Mouse (Mus musculus): ENCODE measurements around the gene Zc3h10. TPM values are rescaled to one million over a fixed set of nuclear protein-coding genes. Genes with fewer than 3 reads are reported as not detected.

The Zc3h10 gene
- polyA plus RNA-seq, 1 experiment from 2014 or later = 16.2 TPM

DNA sequence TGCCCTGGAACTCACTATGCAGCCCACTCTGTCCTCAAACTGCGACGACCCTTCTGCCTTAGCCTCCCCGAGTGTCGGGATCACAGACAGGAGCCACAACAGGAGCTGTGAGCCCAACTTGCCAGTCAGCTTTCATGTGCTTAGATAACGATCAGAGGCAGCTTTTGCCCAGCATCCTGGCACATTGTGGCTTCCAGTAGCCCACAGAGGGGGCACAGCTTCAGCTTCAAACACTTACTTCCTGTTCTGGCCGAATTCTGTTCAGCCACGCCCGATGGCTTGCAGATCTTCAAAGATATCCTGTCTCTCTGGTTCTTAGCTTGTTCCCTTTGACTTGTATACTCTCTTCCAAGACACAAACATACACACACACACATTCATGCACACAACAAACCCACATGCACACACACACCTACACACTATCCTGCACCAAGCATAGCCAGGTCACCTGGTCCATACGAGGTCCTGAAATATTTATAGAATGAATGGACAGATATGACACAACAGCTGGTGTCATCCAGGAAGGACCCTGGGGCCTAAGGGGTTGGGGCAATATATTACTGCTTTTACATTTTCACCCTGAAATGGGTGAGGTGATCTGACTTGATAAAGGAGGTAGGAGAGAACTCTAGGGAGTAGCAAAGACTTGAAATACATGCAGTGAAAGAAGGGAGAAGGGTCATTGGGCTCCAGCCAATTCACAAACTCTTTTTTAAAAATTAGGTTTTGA lies 42.8 kb downstream of the Zc3h10 start:
- Histone ChIP-seq H3K9me3 (replicated peaks) (no peaks in the 10 kb centered on the region), H3K4me2 (no peak overlapping the region), H3K4me1 (0 out of 2 replicates have a peak, but pooled peaks cover 4% of the 10 kb centered on the region), H3K36me3 (0 out of 2 replicates have a peak, but pooled peaks cover 7% of the 10 kb centered on the region), H3K27me3 (replicated peaks) (no peaks in the 10 kb centered on the region), H3K4me3 (replicated peaks) (no peak overlapping the region), H3K27ac (replicated peaks) (no peak overlapping the region), H3K9ac (replicated peaks) (no peak overlapping the region)
- no peak for ATAC-seq (ENCODE audit: low FRiP score)
- WGBS = 81% methylated on average over 9 of the region's 9 CpGs

GRCm38 (mm10) chr10:128504012-128504411 lies 43.6 kb downstream of the Zc3h10 start:
- H3K9me3 ChIP-seq (replicated peaks) = no peaks in the 10 kb centered on the region
- ATAC-seq (ENCODE audit: low FRiP score) = no peak
- no peak overlapping the region for H3K4me2 ChIP-seq
- H3K9ac ChIP-seq (replicated peaks) = no peak overlapping the region
- no peak overlapping the region for H3K4me3 ChIP-seq (replicated peaks)
- H3K36me3 ChIP-seq = 0 out of 2 replicates have a peak, but pooled peaks cover 2% of the 10 kb centered on the region
- 83% methylated on average over 3 of the region's 3 CpGs for WGBS
- H3K27ac ChIP-seq (replicated peaks) = no peak overlapping the region
- H3K4me1 ChIP-seq = peaks cover 11% of the 10 kb centered on the region; the same call in 1 of the 2 replicates
- H3K27me3 ChIP-seq (replicated peaks) = no peaks in the 10 kb centered on the region

GRCm38 (mm10) chr10:128503532-128503931 lies 44.0 kb downstream of the Zc3h10 start:
- no peak overlapping the region for H3K27ac ChIP-seq (replicated peaks)
- no peaks in the 10 kb centered on the region for H3K27me3 ChIP-seq (replicated peaks)
- H3K4me3 ChIP-seq (replicated peaks) = no peak overlapping the region
- H3K9me3 ChIP-seq (replicated peaks) = no peaks in the 10 kb centered on the region
- ATAC-seq (ENCODE audit: low FRiP score) = no peak
- H3K4me1 ChIP-seq = peaks cover 11% of the 10 kb centered on the region; the same call in 1 of the 2 replicates
- H3K36me3 ChIP-seq = no peaks in the 10 kb centered on the region
- H3K4me2 ChIP-seq = no peak overlapping the region
- 79% methylated on average over 8 of the region's 8 CpGs for WGBS
- H3K9ac ChIP-seq (replicated peaks) = no peak overlapping the region

DNA sequence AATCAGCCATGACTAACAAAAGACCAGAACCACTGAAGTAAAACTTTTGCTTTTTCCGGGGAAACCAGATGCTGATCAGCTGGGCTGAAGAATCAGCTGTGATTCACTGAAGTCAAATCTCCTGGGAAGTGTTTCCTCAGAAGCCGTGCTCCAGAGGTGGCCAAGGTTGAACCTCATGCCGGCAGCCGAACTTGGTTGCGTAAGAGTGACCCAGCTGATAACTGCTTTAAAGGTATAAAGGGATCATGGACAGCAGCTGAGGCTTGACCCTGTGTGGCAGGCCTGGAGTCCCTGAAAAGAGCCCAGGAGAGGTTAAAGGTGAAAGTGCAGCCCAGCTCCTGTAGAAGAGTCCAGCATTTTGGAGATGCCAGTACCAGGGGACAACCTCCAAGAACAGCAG lies 45.2 kb downstream of the Zc3h10 start:
- H3K4me3 ChIP-seq (replicated peaks) = no peak overlapping the region
- no peaks in the 10 kb centered on the region for H3K9me3 ChIP-seq (replicated peaks)
- H3K36me3 ChIP-seq = no peaks in the 10 kb centered on the region
- 87% methylated on average over 5 of the region's 5 CpGs for WGBS
- no peaks in the 10 kb centered on the region for H3K27me3 ChIP-seq (replicated peaks)
- H3K27ac ChIP-seq (replicated peaks) = no peak overlapping the region
- no peak for ATAC-seq (ENCODE audit: low FRiP score)
- no peak overlapping the region for H3K4me2 ChIP-seq
- no peak overlapping the region for H3K9ac ChIP-seq (replicated peaks)
- peaks cover 22% of the 10 kb centered on the region for H3K4me1 ChIP-seq

GRCm38 (mm10) chr10:128499116-128499671 lies 48.4 kb downstream of the Zc3h10 start:
- H3K9ac ChIP-seq (replicated peaks) = peak overlapping the region; percentile 56
- WGBS = 2% methylated on average over 21 of the region's 21 CpGs
- H3K4me1 ChIP-seq = peaks cover 40% of the 10 kb centered on the region
- no peaks in the 10 kb centered on the region for H3K9me3 ChIP-seq (replicated peaks)
- no peaks in the 10 kb centered on the region for H3K36me3 ChIP-seq
- peak; percentile 8; the same call in 1 of the 2 replicates for ATAC-seq (ENCODE audit: low FRiP score)
- H3K4me3 ChIP-seq (replicated peaks) = peak overlapping the region; percentile 62
- H3K4me2 ChIP-seq = peak overlapping the region; percentile 85
- H3K27me3 ChIP-seq (replicated peaks) = no peaks in the 10 kb centered on the region
- H3K27ac ChIP-seq (replicated peaks) = peak overlapping the region; percentile 82

GRCm38 (mm10) chr10:128498590-128498989 lies 49.0 kb downstream of the Zc3h10 start, which contains the start of gene Myl6b:
Gene Myl6b (minus strand): TSS chr10:128498685.
- no peaks in the 10 kb centered on the region for H3K9me3 ChIP-seq (replicated peaks)
- peak within 1 kb of the TSS; percentile 85 for H3K4me2 ChIP-seq
- WGBS = under 1% methylated on average over 27 of the region's 27 CpGs
- no peaks in the 10 kb centered on the region for H3K27me3 ChIP-seq (replicated peaks)
- H3K9ac ChIP-seq (replicated peaks) = peak within 1 kb of the TSS; percentile 56
- peaks cover 40% of the 10 kb centered on the region for H3K4me1 ChIP-seq
- H3K27ac ChIP-seq (replicated peaks) = peak within 1 kb of the TSS; percentile 82
- peak; percentile 80 for ATAC-seq (ENCODE audit: low FRiP score)
- H3K36me3 ChIP-seq = no peaks in the 10 kb centered on the region
- H3K4me3 ChIP-seq (replicated peaks) = peak within 1 kb of the TSS; percentile 62

- H3K4me3 ChIP-seq (replicated peaks) = 0 out of 2 replicates have a peak overlapping the region, but pooled peaks have one; percentile 62
- WGBS = 42% methylated on average over 6 of the region's 6 CpGs
- no peak for ATAC-seq (ENCODE audit: low FRiP score)
These were observed 50.3 kb downstream of the Zc3h10 start for GRCm38 (mm10) chr10:128497134-128497737.

GRCm38 (mm10) chr10:128496509-128497077 lies 51.0 kb downstream of the Zc3h10 start:
- Histone ChIP-seq H3K27me3 (replicated peaks) (no peaks in the 10 kb centered on the region), H3K4me1 (peaks cover 51% of the 10 kb centered on the region), H3K4me2 (0 out of 2 replicates have a peak overlapping the region, but pooled peaks have one; percentile 85), H3K27ac (replicated peaks) (no peak overlapping the region), H3K9ac (replicated peaks) (0 out of 2 replicates have a peak overlapping the region, but pooled peaks have one; percentile 56), H3K36me3 (no peaks in the 10 kb centered on the region), H3K9me3 (replicated peaks) (no peaks in the 10 kb centered on the region), H3K4me3 (replicated peaks) (no peak overlapping the region)
- 44% methylated on average over 6 of the region's 6 CpGs for WGBS
- ATAC-seq (ENCODE audit: low FRiP score) = no peak

More at GRCm38 (mm10) chr10:128497134-128497737, 50.3 kb downstream of the Zc3h10 start:
- H3K36me3 ChIP-seq = no peaks in the 10 kb centered on the region
- H3K27ac ChIP-seq (replicated peaks) = no peak overlapping the region
- H3K4me1 ChIP-seq = peaks cover 45% of the 10 kb centered on the region
- H3K9me3 ChIP-seq (replicated peaks) = no peaks in the 10 kb centered on the region
- H3K27me3 ChIP-seq (replicated peaks) = no peaks in the 10 kb centered on the region
- 0 out of 2 replicates have a peak overlapping the region, but pooled peaks have one; percentile 56 for H3K9ac ChIP-seq (replicated peaks)
- peak overlapping the region; percentile 85 for H3K4me2 ChIP-seq

DNA sequence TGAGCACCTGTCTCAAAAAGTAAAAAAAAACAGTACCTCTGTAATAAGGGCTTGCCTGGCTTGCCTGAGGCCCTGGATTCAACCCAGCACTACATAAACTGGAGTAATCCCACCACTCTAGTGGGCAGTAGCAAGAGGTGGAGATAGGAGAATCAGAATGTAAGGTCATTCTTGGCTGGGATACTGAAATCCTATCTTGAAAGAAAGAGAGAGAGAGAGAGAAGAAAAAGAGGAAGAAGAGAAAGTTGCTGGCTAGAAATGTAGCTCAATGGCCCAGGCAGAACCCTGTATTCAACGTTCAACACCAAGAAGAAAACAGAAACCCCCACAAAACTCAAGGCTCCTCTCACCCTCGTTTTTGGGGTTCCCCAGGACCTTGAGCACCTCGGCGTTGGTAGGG lies 51.7 kb downstream of the Zc3h10 start:
- Histone ChIP-seq H3K27me3 (replicated peaks) (no peaks in the 10 kb centered on the region), H3K9me3 (replicated peaks) (no peaks in the 10 kb centered on the region), H3K4me3 (replicated peaks) (no peak overlapping the region), H3K4me1 (peaks cover 58% of the 10 kb centered on the region), H3K36me3 (peaks cover 7% of the 10 kb centered on the region), H3K9ac (replicated peaks) (no peak overlapping the region), H3K27ac (replicated peaks) (no peak overlapping the region), H3K4me2 (no peak overlapping the region)
- 86% methylated on average over 4 of the region's 4 CpGs for WGBS
- no peak for ATAC-seq (ENCODE audit: low FRiP score)

- 81% methylated on average over 2 of the region's 2 CpGs for WGBS
- H3K4me3 ChIP-seq (replicated peaks) = peak overlapping the region; percentile 86; the same call in 1 of the 2 replicates
These were observed 52.3 kb downstream of the Zc3h10 start for GRCm38 (mm10) chr10:128495270-128495669.

DNA sequence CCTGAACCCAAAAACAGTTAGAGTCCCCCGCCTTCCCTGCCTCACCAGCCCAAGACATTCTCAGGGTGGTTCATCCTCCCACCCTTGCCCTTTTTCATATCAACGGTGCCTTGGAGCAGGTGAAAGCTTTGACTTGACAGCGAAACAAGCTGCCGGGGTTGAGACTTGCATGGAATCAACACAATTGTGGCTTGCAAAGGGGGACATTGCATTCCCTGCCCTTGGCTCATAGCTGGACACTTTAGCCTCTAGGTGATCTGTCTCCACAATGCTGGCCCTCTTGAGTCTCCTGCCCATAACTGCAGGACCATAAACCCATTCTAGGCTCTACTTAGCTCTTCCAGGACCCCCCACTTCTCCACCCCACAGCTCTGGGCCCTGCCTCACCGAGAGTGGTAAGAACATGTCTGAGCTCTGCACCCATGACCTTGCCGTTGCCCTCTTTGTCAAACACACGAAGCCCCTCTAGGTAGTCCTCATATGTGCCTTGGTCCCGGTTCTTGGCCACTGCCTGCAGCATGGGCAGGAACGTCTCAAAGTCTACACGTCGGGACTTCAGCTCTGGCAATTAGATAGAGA lies 52.8 kb downstream of the Zc3h10 start:
- Histone ChIP-seq H3K9ac (replicated peaks) (peak overlapping the region; percentile 81), H3K27ac (replicated peaks) (peak overlapping the region; percentile 98), H3K4me3 (replicated peaks) (peak overlapping the region; percentile 86), H3K9me3 (replicated peaks) (no peaks in the 10 kb centered on the region), H3K27me3 (replicated peaks) (no peaks in the 10 kb centered on the region), H3K4me2 (peak overlapping the region; percentile 73), H3K36me3 (peaks cover 18% of the 10 kb centered on the region), H3K4me1 (peaks cover 68% of the 10 kb centered on the region)
- WGBS = 59% methylated on average over 11 of the region's 11 CpGs
- no peak for ATAC-seq (ENCODE audit: low FRiP score)

More at GRCm38 (mm10) chr10:128495270-128495669, 52.3 kb downstream of the Zc3h10 start:
- ATAC-seq (ENCODE audit: low FRiP score) = no peak
- Histone ChIP-seq H3K4me2 (peak overlapping the region; percentile 73), H3K27me3 (replicated peaks) (no peaks in the 10 kb centered on the region), H3K9ac (replicated peaks) (no peak overlapping the region), H3K36me3 (peaks cover 13% of the 10 kb centered on the region), H3K4me1 (peaks cover 63% of the 10 kb centered on the region), H3K27ac (replicated peaks) (0 out of 2 replicates have a peak overlapping the region, but pooled peaks have one; percentile 98), H3K9me3 (replicated peaks) (no peaks in the 10 kb centered on the region)

Measured in neural tube, embryonic 15.5 days (tissue).